Mouse (Mus musculus) spleen, adult 2 months (tissue): ENCODE results near the gene Ensa. TPM values are rescaled to one million over a fixed set of nuclear protein-coding genes. Genes with fewer than 3 reads are reported as not detected.

Experiments used
- DNase-seq, 2 experiments: peaks; one replicate each; pipeline versions ENCODE4 v3.0.0 to v3.0.0-alpha.2; 2012 to 2021; ENCODE audit warnings: low spot score in 2 of 2, low read depth in 1 of 2
- H3K27ac ChIP-seq: fragments of 200-500 bp; 2 replicates; pipeline ENCODE4 v1.5.1; 2012; ENCODE audit warnings: low read length, inconsistent platforms; ENCODE audit not compliant: insufficient read depth
- H3K27me3 ChIP-seq: fragments of 200-500 bp; 2 replicates; pipeline ENCODE4 v1.6.1; 2012; ENCODE audit warnings: mild to moderate bottlenecking, moderate library complexity, low read length, inconsistent platforms; ENCODE audit not compliant: control insufficient read depth, insufficient read depth
- H3K36me3 ChIP-seq: fragments of 200-500 bp; 2 replicates; pipeline ENCODE4 v1.6.1; 2012; ENCODE audit warnings: mild to moderate bottlenecking, low read length, inconsistent platforms; ENCODE audit not compliant: control insufficient read depth, insufficient read depth
- H3K4me1 ChIP-seq: fragments of 200-500 bp; 2 replicates; pipeline ENCODE4 v1.6.1; 2011; ENCODE audit warnings: inconsistent platforms; ENCODE audit not compliant: control insufficient read depth, insufficient read depth, insufficient read length
- H3K4me3 ChIP-seq: fragments of 200-500 bp; 2 replicates; pipeline ENCODE4 v1.5.1; 2011; ENCODE audit warnings: mild to moderate bottlenecking, inconsistent platforms; ENCODE audit not compliant: insufficient read depth, insufficient read length; ENCODE audit errors: extremely low read depth
- CTCF ChIP-seq: fragments of 200-500 bp; IDR thresholded peaks from 2 replicates; pipeline ENCODE4 v1.5.1; 2011; ENCODE audit warnings: mild to moderate bottlenecking, inconsistent platforms; ENCODE audit not compliant: insufficient read depth, insufficient read length, insufficient replicate concordance; ENCODE audit errors: extremely low read depth
- POLR2A ChIP-seq: fragments of 200-500 bp; IDR thresholded peaks from 2 replicates; pipeline ENCODE4 v1.6.1; 2011; ENCODE audit warnings: low read depth, low read length, inconsistent platforms
- WGBS: fragments of 180-500 bp; shearing (Covaris S2); methylation state at CpG from one replicate; pipeline ENCODE4 v1.1.7; 2018; 5-methylcytosine and 5-hydroxymethylcytosine counted together
- polyA plus RNA-seq: library from polyadenylated mRNA; depleted of rRNA; stranded (reverse); fragments of >200 nt; gene quantifications from 2 replicates; pipeline ENCODE4 v1.2.3, GENCODE M21; 2012

The Ensa gene
- polyA plus RNA-seq, 1 experiment = 10.4 TPM

DNA sequence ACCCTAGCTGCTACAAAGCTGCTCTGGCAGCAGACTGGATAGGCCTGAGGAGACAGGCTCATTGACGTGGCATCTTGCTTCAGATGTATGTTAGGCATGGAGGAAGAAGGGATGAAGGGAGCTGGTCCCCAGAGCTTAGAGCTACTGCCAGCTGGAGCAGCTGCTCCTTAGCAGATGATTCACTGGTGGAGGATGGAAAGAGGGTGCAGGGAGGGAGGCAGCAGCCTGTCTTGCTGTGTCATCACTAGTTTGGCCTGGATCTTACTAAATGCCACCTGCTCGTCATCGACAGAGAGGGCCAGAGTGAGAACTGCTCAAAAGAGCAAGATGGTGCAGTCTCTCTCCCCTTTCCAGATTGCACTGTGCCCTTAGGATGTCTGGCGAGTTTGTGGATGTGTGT, 5.0 kb downstream of the Ensa start:
- Histone ChIP-seq H3K4me3 (no peak overlapping the region), H3K27ac (no peak overlapping the region), H3K27me3 (no peaks in the 10 kb centered on the region), H3K4me1 (no peaks in the 10 kb centered on the region), H3K36me3 (peaks cover 40% of the 10 kb centered on the region)
- no peak for TF ChIP-seq POLR2A
- TF ChIP-seq CTCF = no peak
- no peak for DNase-seq
- 84% methylated on average over 4 of the region's 4 CpGs for WGBS

DNA sequence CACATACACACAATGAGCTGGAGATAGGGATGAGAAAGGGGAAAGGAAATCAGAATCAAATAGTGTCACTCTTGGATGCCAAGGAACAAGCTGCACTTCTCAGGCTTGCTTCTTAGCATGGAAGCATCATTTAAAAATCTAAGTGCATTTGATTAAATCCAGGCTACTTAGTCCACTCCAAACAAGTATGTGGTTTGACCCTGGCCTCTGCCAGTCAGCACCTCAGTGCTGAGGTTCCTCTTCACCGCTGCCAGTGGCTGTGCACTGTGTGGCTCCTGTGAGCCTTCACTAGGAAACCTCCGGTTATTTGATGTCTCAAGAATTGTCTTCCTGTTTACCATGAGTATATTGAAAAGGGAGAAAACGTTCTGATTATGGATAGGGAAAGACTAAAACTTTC, 6.1 kb downstream of the Ensa start:
- Histone ChIP-seq H3K4me1 (peaks cover 5% of the 10 kb centered on the region; the same call in 1 of the 2 replicates), H3K27ac (no peak overlapping the region), H3K4me3 (no peak overlapping the region), H3K36me3 (peaks cover 40% of the 10 kb centered on the region), H3K27me3 (no peaks in the 10 kb centered on the region)
- TF ChIP-seq CTCF = no peak
- no peak for TF ChIP-seq POLR2A
- no peak for DNase-seq
- WGBS = 44% methylated on average over 3 of the region's 3 CpGs

DNA sequence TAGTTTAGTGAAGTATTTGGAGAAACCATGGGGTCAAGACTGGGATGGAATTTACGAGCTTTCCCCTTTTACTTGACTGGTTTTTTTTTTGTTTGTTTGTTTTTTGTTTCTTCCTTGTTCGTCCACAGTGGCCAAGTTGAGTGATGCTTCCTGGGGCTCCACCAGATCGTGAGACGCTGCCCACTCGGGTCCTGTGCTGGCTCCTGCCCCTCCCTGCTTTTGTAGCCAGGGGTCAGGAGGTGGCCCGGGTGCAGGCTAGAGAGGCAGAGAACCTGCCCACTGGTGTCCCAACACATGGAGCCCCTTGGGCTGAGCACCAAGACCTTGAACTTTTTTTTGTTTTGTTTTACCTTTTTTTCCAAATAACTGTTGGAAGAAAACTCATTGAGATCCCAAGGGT, 6.5 kb downstream of the Ensa start:
- Histone ChIP-seq H3K4me1 (peaks cover 5% of the 10 kb centered on the region; the same call in 1 of the 2 replicates), H3K27me3 (no peaks in the 10 kb centered on the region), H3K36me3 (peaks cover 40% of the 10 kb centered on the region), H3K4me3 (no peak overlapping the region), H3K27ac (no peak overlapping the region)
- no peak for DNase-seq
- TF ChIP-seq CTCF (no peak), POLR2A (no peak)
- 83% methylated on average over 6 of the region's 6 CpGs for WGBS

DNA sequence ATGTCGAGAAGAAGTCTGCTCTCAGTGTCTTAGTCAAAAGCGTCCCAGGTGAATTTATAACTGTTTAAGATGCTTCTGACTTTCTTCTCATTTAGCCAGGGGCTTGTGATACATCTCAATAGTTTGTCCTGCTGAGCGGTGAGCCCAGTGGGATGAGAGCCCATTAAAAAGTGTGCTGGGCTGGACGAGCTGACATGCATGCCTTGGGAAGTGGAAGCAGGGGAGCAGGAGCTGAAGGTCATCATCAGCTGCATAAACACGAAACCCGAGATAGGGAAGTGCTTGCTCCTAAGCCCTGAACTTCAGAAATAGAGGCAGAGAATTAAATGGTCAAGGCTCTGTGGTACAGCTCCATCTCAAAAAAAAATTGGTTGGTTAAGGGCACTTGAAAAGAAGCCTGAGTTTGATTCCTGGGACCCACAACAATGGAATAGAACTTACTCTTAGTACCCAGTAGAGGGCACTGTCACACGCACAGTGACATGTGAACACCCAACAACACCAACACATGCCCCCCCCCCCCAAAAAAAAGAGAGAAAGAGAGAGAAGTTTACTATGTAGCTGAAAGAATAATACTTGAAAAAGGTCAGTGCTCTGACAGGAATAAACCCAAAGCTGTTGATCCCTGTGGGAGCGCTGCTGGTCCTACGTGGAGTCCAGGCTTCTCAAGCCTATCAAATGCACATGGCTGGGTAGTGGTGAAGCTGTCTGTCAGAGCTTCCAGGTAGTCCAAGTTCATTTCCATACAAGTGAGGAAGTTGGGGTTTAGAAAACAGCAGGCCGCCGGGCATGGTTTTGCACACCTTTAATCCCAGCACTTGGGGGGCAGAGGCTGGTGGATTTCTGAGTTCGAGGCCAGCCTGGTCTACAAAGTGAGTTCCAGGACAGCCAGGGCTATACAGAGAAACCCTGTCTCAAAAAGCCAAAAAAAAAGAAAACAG, 8.1 kb downstream of the Ensa start:
- H3K27ac ChIP-seq = peak overlapping the region; percentile 63
- H3K27me3 ChIP-seq = no peaks in the 10 kb centered on the region
- DNase-seq = no peak
- H3K36me3 ChIP-seq = peaks cover 34% of the 10 kb centered on the region
- 72% methylated on average over 12 of the region's 12 CpGs for WGBS
- TF ChIP-seq CTCF (peak; percentile 24; the same call in 1 of the 2 replicates), POLR2A (no peak)
- H3K4me3 ChIP-seq = no peak overlapping the region
- H3K4me1 ChIP-seq = peaks cover 5% of the 10 kb centered on the region; the same call in 1 of the 2 replicates

DNA sequence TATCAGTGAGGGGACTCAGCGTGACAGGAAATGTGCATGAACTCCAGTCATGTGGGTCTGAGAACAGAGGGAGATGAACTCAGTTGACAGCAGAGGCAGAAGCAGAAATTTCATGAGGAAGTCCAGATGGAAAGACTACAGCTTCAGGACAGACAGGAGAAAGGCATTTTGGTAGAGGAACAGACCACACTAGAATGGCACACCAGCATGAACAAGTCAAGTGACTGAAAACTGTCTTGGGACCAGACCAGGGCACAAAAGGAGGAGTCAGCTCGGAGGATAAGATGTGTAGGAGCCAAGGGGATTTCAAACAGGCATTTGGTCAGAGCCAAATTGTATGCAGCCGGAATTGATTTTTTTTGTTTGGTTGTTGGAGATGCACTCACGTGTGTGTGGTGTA, 10.8 kb downstream of the Ensa start:
- TF ChIP-seq CTCF = no peak
- Histone ChIP-seq H3K4me1 (peaks cover 5% of the 10 kb centered on the region; the same call in 1 of the 2 replicates), H3K4me3 (no peak overlapping the region), H3K27me3 (no peaks in the 10 kb centered on the region), H3K36me3 (peaks cover 16% of the 10 kb centered on the region), H3K27ac (peak overlapping the region; percentile 19; the same call in 1 of the 2 replicates)
- 74% methylated on average over 4 of the region's 4 CpGs for WGBS
- no peak for DNase-seq

DNA sequence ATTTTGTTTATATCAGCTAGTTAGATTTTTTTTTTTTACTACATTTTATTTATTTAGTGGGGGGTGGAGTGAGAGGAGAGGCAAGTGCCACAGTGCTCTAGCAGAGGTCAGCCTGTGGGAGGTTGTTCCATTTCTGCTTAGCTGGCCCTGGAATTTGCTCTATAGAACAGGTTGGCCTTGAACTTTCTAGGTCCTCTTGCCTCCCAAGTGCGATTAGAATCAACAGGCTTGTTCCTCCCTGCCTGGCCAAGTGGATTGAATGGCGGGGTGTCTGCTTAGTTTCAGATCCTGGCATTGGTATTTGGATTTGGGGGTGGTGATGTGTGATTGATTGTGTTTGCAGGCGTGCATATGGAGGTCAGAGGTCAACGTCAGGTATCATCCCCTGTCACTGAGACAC, 11.3 kb downstream of the Ensa start:
- Histone ChIP-seq H3K36me3 (peaks cover 16% of the 10 kb centered on the region), H3K27me3 (no peaks in the 10 kb centered on the region), H3K4me1 (peaks cover 5% of the 10 kb centered on the region; the same call in 1 of the 2 replicates), H3K4me3 (no peak overlapping the region), H3K27ac (0 out of 2 replicates have a peak overlapping the region, but pooled peaks have one; percentile 32)
- no peak for TF ChIP-seq POLR2A
- no peak for TF ChIP-seq CTCF
- WGBS = 91% methylated on average over 4 of the region's 4 CpGs
- no peak for DNase-seq

DNA sequence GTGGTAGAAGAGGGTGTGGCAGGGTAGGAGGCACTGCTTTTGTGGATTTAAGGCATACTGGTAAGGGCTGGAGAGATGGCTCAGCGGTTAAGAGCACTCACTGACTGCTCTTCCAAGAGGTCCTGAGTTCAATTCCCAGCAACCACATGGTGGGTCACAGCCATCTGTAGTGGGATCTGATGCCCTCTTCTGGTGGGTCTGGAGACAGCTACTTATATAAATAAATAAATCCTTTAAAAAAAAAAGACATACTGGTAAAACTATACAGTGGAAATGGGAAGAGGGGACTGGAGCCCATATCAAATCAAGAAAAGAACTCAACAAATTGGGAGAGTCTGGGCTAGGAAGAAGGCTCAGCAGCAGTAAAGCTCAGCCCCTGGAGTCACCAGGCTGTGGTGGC, 14.9 kb downstream of the Ensa start:
- no peak overlapping the region for H3K27ac ChIP-seq
- no peak for TF ChIP-seq POLR2A
- TF ChIP-seq CTCF = no peak

More for the DNA sequence above, 14.9 kb downstream of the Ensa start:
- whole genome bisulfite sequencing = 93% methylated on average over 1 of the region's 1 CpGs
- H3K27me3 ChIP-seq = no peaks in the 10 kb centered on the region
- no peak overlapping the region for H3K4me3 ChIP-seq
- DNase-seq = no peak
- peaks cover 1% of the 10 kb centered on the region for H3K36me3 ChIP-seq
- H3K4me1 ChIP-seq = peaks cover 7% of the 10 kb centered on the region; the same call in 1 of the 2 replicates
